Mouse (Mus musculus) liver, embryonic 14.5 days (tissue): ENCODE data around the gene Sertad1. TPM values are rescaled to one million over a fixed set of nuclear protein-coding genes. Genes with fewer than 3 reads are reported as not detected.

Source experiments
- ATAC-seq: fragments of 200-750 bp; cut with Nextera tagmentation; 2 replicates; pipeline ENCODE4 v1.8.0; 2017; ENCODE audit warnings: moderate number of reproducible peaks, mild to moderate bottlenecking, moderate library complexity; ENCODE audit not compliant: insufficient read depth
- DNase-seq, 3 experiments: peaks; one replicate each; pipeline ENCODE4 v3.0.0-alpha.2; 2012 to 2013; ENCODE audit warnings: low read depth in 3 of 3, low spot score in 3 of 3
- H3K27ac ChIP-seq: fragments of 300-500 bp; sonication (generic); 2 replicates; pipeline ENCODE4 v1.5.1; 2014; ENCODE audit warnings: moderate library complexity, mild to moderate bottlenecking, control low read depth, inconsistent platforms
- H3K27me3 ChIP-seq: fragments of 300-500 bp; sonication (generic); 2 replicates; pipeline ENCODE4 v1.6.1; 2014; ENCODE audit warnings: mild to moderate bottlenecking, low read length, moderate library complexity; ENCODE audit not compliant: control insufficient read depth, insufficient read depth
- H3K36me3 ChIP-seq: fragments of 300-500 bp; sonication (generic); replicated peaks from 2 replicates; pipeline ENCODE4 v1.6.1; 2014; ENCODE audit warnings: low read depth; ENCODE audit not compliant: control insufficient read depth, insufficient read depth
- H3K4me1 ChIP-seq, 2 experiments: fragments of 200-500 bp in 1 of 2; fragments of 300-500 bp in 1 of 2; sonication (generic) in 1 of 2; replicated peaks; 2 replicates each; pipeline ENCODE4 v1.6.1; 2012 to 2014; ENCODE audit warnings: antibody characterized with exemption in 1 of 2, inconsistent platforms in 1 of 2, low read length in 1 of 2; ENCODE audit not compliant: control insufficient read depth in 2 of 2, insufficient read depth in 2 of 2
- H3K4me2 ChIP-seq: fragments of 300-500 bp; sonication (generic); 2 replicates; pipeline ENCODE4 v1.6.1; 2014; ENCODE audit warnings: low read depth, mild to moderate bottlenecking, control low read depth, moderate library complexity
- H3K4me3 ChIP-seq, 2 experiments: fragments of 200-500 bp in 1 of 2; fragments of 300-500 bp in 1 of 2; sonication (generic) in 1 of 2; 2 replicates each; pipeline ENCODE4 v1.5.1; 2012 to 2014; ENCODE audit warnings: low read depth in 2 of 2, low read length in 2 of 2, mild to moderate bottlenecking in 2 of 2, control low read depth in 1 of 2, inconsistent platforms in 1 of 2, moderate library complexity in 1 of 2; ENCODE audit not compliant: insufficient read depth in 1 of 2
- H3K9ac ChIP-seq: fragments of 300-500 bp; sonication (generic); replicated peaks from 2 replicates; pipeline ENCODE4 v1.6.1; 2014; ENCODE audit warnings: mild to moderate bottlenecking, control low read depth, moderate library complexity
- H3K9me3 ChIP-seq: fragments of 300-500 bp; sonication (generic); 2 replicates; pipeline ENCODE4 v1.6.1; 2016; ENCODE audit warnings: low read length, mixed read lengths; ENCODE audit not compliant: control insufficient read depth
- CTCF ChIP-seq: IDR thresholded peaks from 2 replicates; pipeline ENCODE4 v1.5.1; 2016; ENCODE audit warnings: antibody characterized with exemption, low read depth, control low read depth
- EP300 ChIP-seq: IDR thresholded peaks from 2 replicates; pipeline ENCODE4 v1.6.1; 2016; ENCODE audit warnings: antibody characterized with exemption, low read depth
- WGBS: fragments of 180-500 bp; shearing (Covaris S2); extraction: QIAGEN DNeasy Blood & Tissue Kit; methylation state at CpG from one replicate; pipeline ENCODE4 v1.1.7; 2014; ENCODE audit not compliant: insufficient replicate concordance; 5-methylcytosine and 5-hydroxymethylcytosine counted together
- polyA plus RNA-seq, 2 experiments: library from polyadenylated mRNA; depleted of rRNA in 1 of 2; stranded (reverse) in 1 of 2; unstranded in 1 of 2; fragments of >200 nt; fragmentation: Nextera tagmentation in 1 of 2; extraction: Ambion mirVana in 1 of 2; gene quantifications; 2 replicates each; pipeline versions ENCODE4 v1.2.1 to v1.2.3; 2012 to 2014

Sertad1 gene
- polyA plus RNA-seq, 2 experiments = 9.9 to 20.3 TPM

GRCm38 (mm10) chr7:27459640-27460039, 27.1 kb upstream of the Sertad1 start:
- Histone ChIP-seq H3K27me3 (no peaks in the 10 kb centered on the region), H3K9ac (no peak overlapping the region), H3K4me1 (peaks cover 32 to 42% of the 10 kb centered on the region in 2 experiments), H3K9me3 (no peaks in the 10 kb centered on the region), H3K36me3 (peaks cover 98% of the 10 kb centered on the region), H3K4me3 (no peak overlapping the region), H3K27ac (peak overlapping the region; percentile 52), H3K4me2 (no peak overlapping the region)
- no peak for TF ChIP-seq CTCF
- TF ChIP-seq EP300 = peak; percentile 35; the same call in 1 of the 2 replicates
- DNase-seq (no peak), ATAC-seq (peak; percentile 29)
- 21% methylated on average over 5 of the region's 5 CpGs for WGBS

GRCm38 (mm10) chr7:27460477-27460876, 26.2 kb upstream of the Sertad1 start:
- Histone ChIP-seq H3K27me3 (no peaks in the 10 kb centered on the region), H3K9me3 (no peaks in the 10 kb centered on the region), H3K4me3 (no peak overlapping the region), H3K27ac (no peak overlapping the region), H3K4me1 (peaks cover 25 to 34% of the 10 kb centered on the region in 2 experiments), H3K9ac (no peak overlapping the region), H3K36me3 (peaks cover 98% of the 10 kb centered on the region), H3K4me2 (no peak overlapping the region)
- ATAC-seq (no peak), DNase-seq (no peak)
- 55% methylated on average over 6 of the region's 6 CpGs for WGBS
- TF ChIP-seq CTCF = no peak
- TF ChIP-seq EP300 = no peak

GRCm38 (mm10) chr7:27467648-27468047, 19.1 kb upstream of the Sertad1 start:
- 70% methylated on average over 4 of the region's 4 CpGs for WGBS

GRCm38 (mm10) chr7:27471390-27472120, 15.2 kb upstream of the Sertad1 start:
- TF ChIP-seq CTCF = no peak
- no peak for TF ChIP-seq EP300
- Histone ChIP-seq H3K4me2 (peak overlapping the region; percentile 74), H3K27me3 (no peaks in the 10 kb centered on the region), H3K36me3 (peaks cover 14% of the 10 kb centered on the region), H3K4me3 (0 out of 4 replicates have a peak overlapping the region, but pooled peaks of 1 of the 2 experiments have one; percentile 8), H3K4me1 (peaks cover 9 to 18% of the 10 kb centered on the region in 2 experiments; a peak in 3 of 4 replicates), H3K27ac (peak overlapping the region; percentile 94), H3K9me3 (no peaks in the 10 kb centered on the region), H3K9ac (no peak overlapping the region)
- 89% methylated on average over 11 of the region's 11 CpGs for WGBS
- ATAC-seq (no peak), DNase-seq (no peak)

More at GRCm38 (mm10) chr7:27467648-27468047, 19.1 kb upstream of the Sertad1 start:
- TF ChIP-seq EP300 (no peak), CTCF (0 out of 2 replicates have a peak, but pooled peaks have one; percentile 15)
- H3K4me3 ChIP-seq = no peak overlapping the region
- no peak overlapping the region for H3K9ac ChIP-seq
- peaks cover 47% of the 10 kb centered on the region for H3K36me3 ChIP-seq
- H3K9me3 ChIP-seq = no peaks in the 10 kb centered on the region
- H3K27me3 ChIP-seq = no peaks in the 10 kb centered on the region
- no peak overlapping the region for H3K27ac ChIP-seq
- H3K4me2 ChIP-seq = no peak overlapping the region
- DNase-seq (no peak), ATAC-seq (no peak)
- H3K4me1 ChIP-seq = peaks cover 6 to 7% of the 10 kb centered on the region in 2 experiments; a peak in 3 of 4 replicates

- peaks cover 16% of the 10 kb centered on the region for H3K36me3 ChIP-seq
- no peak for ATAC-seq
- peak overlapping the region; percentile 62 to 67 for H3K4me3 ChIP-seq
- DNase-seq = no peak
- peak overlapping the region; percentile 94 for H3K27ac ChIP-seq
- peak overlapping the region; percentile 82 for H3K9ac ChIP-seq
- TF ChIP-seq EP300 (no peak), CTCF (no peak)
- no peaks in the 10 kb centered on the region for H3K27me3 ChIP-seq
- peak overlapping the region; percentile 74 for H3K4me2 ChIP-seq
- peaks cover 9 to 18% of the 10 kb centered on the region in 2 experiments; a peak in 3 of 4 replicates for H3K4me1 ChIP-seq
- WGBS = 7% methylated on average over 7 of the region's 7 CpGs
- no peaks in the 10 kb centered on the region for H3K9me3 ChIP-seq
Observed at GRCm38 (mm10) chr7:27472596-27472995, 14.1 kb upstream of the Sertad1 start.
